Mouse (Mus musculus): Measurements from ENCODE around the gene Drap1. TPM values are rescaled to one million over a fixed set of nuclear protein-coding genes. Genes with fewer than 3 reads are reported as not detected.

Gene Drap1
- polyA plus RNA-seq, 1 experiment from 2014 or later, result 242 TPM

- Histone ChIP-seq H3K27me3 (replicated peaks; ENCODE audit: low read depth, poor library complexity, severe bottlenecking) (peaks cover 18% of the 10 kb centered on the region), H3K4me3 (peak overlapping the region; percentile 29; the same call in 1 of the 2 replicates), H3K27ac (replicated peaks) (no peak overlapping the region), H3K36me3 (replicated peaks) (peaks cover 35% of the 10 kb centered on the region), H3K9me3 (no peaks in the 10 kb centered on the region), H3K4me1 (peaks cover 57% of the 10 kb centered on the region)
- DNase-seq (ENCODE audit: low spot score), result no peak
- 69% methylated on average over 7 of the region's 7 CpGs for WGBS
Observed at GRCm38 (mm10) chr19:5459019-5459418, 34.2 kb upstream of the Drap1 start.

- Histone ChIP-seq H3K4me3 (peak within 1 kb of the TSS; percentile 85), H3K36me3 (replicated peaks) (peaks cover 29% of the 10 kb centered on the region), H3K27me3 (replicated peaks; ENCODE audit: low read depth, poor library complexity, severe bottlenecking) (peaks cover 18% of the 10 kb centered on the region), H3K27ac (replicated peaks) (peak within 1 kb of the TSS; percentile 88), H3K4me1 (peaks cover 52% of the 10 kb centered on the region), H3K9me3 (no peaks in the 10 kb centered on the region)
- WGBS, result 16% methylated on average over 14 of the region's 14 CpGs
- DNase-seq (ENCODE audit: low spot score), result no peak
Observed at GRCm38 (mm10) chr19:5457746-5458442, 33.1 kb upstream of the Drap1 start, which contains the start of gene Ccdc85b. Ccdc85b (minus strand) TSS chr19:5457894.

- Histone ChIP-seq H3K27me3 (replicated peaks; ENCODE audit: low read depth, poor library complexity, severe bottlenecking) (peaks cover 18% of the 10 kb centered on the region), H3K36me3 (replicated peaks) (peaks cover 23% of the 10 kb centered on the region), H3K9me3 (no peaks in the 10 kb centered on the region), H3K4me1 (peaks cover 52% of the 10 kb centered on the region), H3K27ac (replicated peaks) (peak overlapping the region; percentile 88), H3K4me3 (peak overlapping the region; percentile 85)
- under 1% methylated on average over 70 of the region's 70 CpGs for WGBS
- DNase-seq (ENCODE audit: low spot score), result peak; percentile 96
Observed at GRCm38 (mm10) chr19:5456922-5457745, 32.4 kb upstream of the Drap1 start.

GRCm38 (mm10) chr19:5456241-5456921, 31.6 kb upstream of the Drap1 start:
- H3K9me3 ChIP-seq, result no peaks in the 10 kb centered on the region
- H3K4me1 ChIP-seq, result peaks cover 48% of the 10 kb centered on the region
- peak; percentile 32 for DNase-seq (ENCODE audit: low spot score)
- peak overlapping the region; percentile 85 for H3K4me3 ChIP-seq
- WGBS, result 4% methylated on average over 26 of the region's 26 CpGs
- H3K36me3 ChIP-seq (replicated peaks), result peaks cover 23% of the 10 kb centered on the region
- peak overlapping the region; percentile 88 for H3K27ac ChIP-seq (replicated peaks)
- peaks cover 20% of the 10 kb centered on the region for H3K27me3 ChIP-seq (replicated peaks; ENCODE audit: low read depth, poor library complexity, severe bottlenecking)

GRCm38 (mm10) chr19:5455568-5455967, 30.8 kb upstream of the Drap1 start:
- Histone ChIP-seq H3K9me3 (no peaks in the 10 kb centered on the region), H3K27ac (replicated peaks) (peak overlapping the region; percentile 88; the same call in 1 of the 2 replicates), H3K4me3 (peak overlapping the region; percentile 85), H3K4me1 (peaks cover 42% of the 10 kb centered on the region), H3K27me3 (replicated peaks; ENCODE audit: low read depth, poor library complexity, severe bottlenecking) (peaks cover 29% of the 10 kb centered on the region), H3K36me3 (replicated peaks) (peaks cover 23% of the 10 kb centered on the region)
- no peak for DNase-seq (ENCODE audit: low spot score)
- WGBS, result 70% methylated on average over 8 of the region's 8 CpGs

- Histone ChIP-seq H3K9me3 (no peaks in the 10 kb centered on the region), H3K4me1 (peaks cover 41% of the 10 kb centered on the region), H3K27me3 (replicated peaks; ENCODE audit: low read depth, poor library complexity, severe bottlenecking) (peaks cover 34% of the 10 kb centered on the region), H3K27ac (replicated peaks) (no peak overlapping the region), H3K36me3 (replicated peaks) (peaks cover 23% of the 10 kb centered on the region), H3K4me3 (peak overlapping the region; percentile 85)
- DNase-seq (ENCODE audit: low spot score), result no peak
- 85% methylated on average over 12 of the region's 12 CpGs for WGBS
Observed at GRCm38 (mm10) chr19:5455037-5455436, 30.3 kb upstream of the Drap1 start.

GRCm38 (mm10) chr19:5451766-5452165, 27.0 kb upstream of the Drap1 start:
- H3K27ac ChIP-seq (replicated peaks), result no peak overlapping the region
- peaks cover 45% of the 10 kb centered on the region for H3K4me1 ChIP-seq
- WGBS, result 84% methylated on average over 6 of the region's 6 CpGs
- DNase-seq (ENCODE audit: low spot score), result no peak
- peaks cover 23% of the 10 kb centered on the region for H3K36me3 ChIP-seq (replicated peaks)
- H3K9me3 ChIP-seq, result no peaks in the 10 kb centered on the region
- peaks cover 49% of the 10 kb centered on the region for H3K27me3 ChIP-seq (replicated peaks; ENCODE audit: low read depth, poor library complexity, severe bottlenecking)
- H3K4me3 ChIP-seq, result no peak overlapping the region

GRCm38 (mm10) chr19:5449673-5450072, 24.9 kb upstream of the Drap1 start:
- no peak for DNase-seq (ENCODE audit: low spot score)
- Histone ChIP-seq H3K27ac (replicated peaks) (no peak overlapping the region), H3K27me3 (replicated peaks; ENCODE audit: low read depth, poor library complexity, severe bottlenecking) (peaks cover 70% of the 10 kb centered on the region), H3K4me3 (no peak overlapping the region), H3K36me3 (replicated peaks) (peaks cover 14% of the 10 kb centered on the region), H3K9me3 (no peaks in the 10 kb centered on the region), H3K4me1 (peaks cover 30% of the 10 kb centered on the region)
- WGBS, result 91% methylated on average over 3 of the region's 3 CpGs

- Histone ChIP-seq H3K27me3 (replicated peaks; ENCODE audit: low read depth, poor library complexity, severe bottlenecking) (peaks cover 79% of the 10 kb centered on the region), H3K9me3 (no peaks in the 10 kb centered on the region), H3K4me1 (peaks cover 27% of the 10 kb centered on the region), H3K27ac (replicated peaks) (no peak overlapping the region), H3K4me3 (peak overlapping the region; percentile 64), H3K36me3 (replicated peaks) (peaks cover 2% of the 10 kb centered on the region; the same call in 1 of the 2 replicates)
- WGBS, result 6% methylated on average over 36 of the region's 36 CpGs
- peak; percentile 54 for DNase-seq (ENCODE audit: low spot score)
Observed at GRCm38 (mm10) chr19:5448354-5449150, 23.8 kb upstream of the Drap1 start.

GRCm38 (mm10) chr19:5447515-5448353, 23.0 kb upstream of the Drap1 start, which contains the start of gene Fosl1:
Fosl1 (plus strand) TSS chr19:5447547.
- Histone ChIP-seq H3K27me3 (replicated peaks; ENCODE audit: low read depth, poor library complexity, severe bottlenecking) (peaks cover 79% of the 10 kb centered on the region), H3K9me3 (no peaks in the 10 kb centered on the region), H3K4me1 (peaks cover 27% of the 10 kb centered on the region), H3K36me3 (replicated peaks) (0 out of 2 replicates have a peak, but pooled peaks cover under 1% of the 10 kb centered on the region), H3K4me3 (peak within 1 kb of the TSS; percentile 64), H3K27ac (replicated peaks) (no peak within 1 kb of the TSS)
- peak; percentile 80 for DNase-seq (ENCODE audit: low spot score)
- WGBS, result under 1% methylated on average over 70 of the region's 70 CpGs

GRCm38 (mm10) chr19:5445747-5446146, 21.0 kb upstream of the Drap1 start:
- Histone ChIP-seq H3K27ac (replicated peaks) (no peak overlapping the region), H3K4me1 (peaks cover 27% of the 10 kb centered on the region), H3K4me3 (no peak overlapping the region), H3K9me3 (peaks cover 2% of the 10 kb centered on the region; the same call in 1 of the 2 replicates), H3K36me3 (replicated peaks) (no peaks in the 10 kb centered on the region), H3K27me3 (replicated peaks; ENCODE audit: low read depth, poor library complexity, severe bottlenecking) (peaks cover 69% of the 10 kb centered on the region)
- no peak for DNase-seq (ENCODE audit: low spot score)
- 90% methylated on average over 5 of the region's 5 CpGs for WGBS
